Mouse (Mus musculus) cortical plate, adult 2 months (tissue): ENCODE measurements at regions not wholly inside any gene's neighbourhood (a gene's known extent, or its start where the extent isn't known, plus 50 kb on each side); places are given as distances from the start of the nearest gene placed in this dataset.

ENCODE experiments used
- CTCF ChIP-seq: fragments of 200-500 bp; IDR thresholded peaks from 2 replicates; pipeline ENCODE4 v1.5.1; 2011; ENCODE audit warnings: mild to moderate bottlenecking, control low read depth, low read length; ENCODE audit not compliant: insufficient read depth; ENCODE audit errors: extremely low read depth
- POLR2A ChIP-seq: fragments of 200-500 bp; IDR thresholded peaks from 2 replicates; pipeline ENCODE4 v1.6.1; 2011; ENCODE audit warnings: mild to moderate bottlenecking, low read length, control low read depth; ENCODE audit not compliant: insufficient read depth; ENCODE audit errors: extremely low read depth

DNA sequence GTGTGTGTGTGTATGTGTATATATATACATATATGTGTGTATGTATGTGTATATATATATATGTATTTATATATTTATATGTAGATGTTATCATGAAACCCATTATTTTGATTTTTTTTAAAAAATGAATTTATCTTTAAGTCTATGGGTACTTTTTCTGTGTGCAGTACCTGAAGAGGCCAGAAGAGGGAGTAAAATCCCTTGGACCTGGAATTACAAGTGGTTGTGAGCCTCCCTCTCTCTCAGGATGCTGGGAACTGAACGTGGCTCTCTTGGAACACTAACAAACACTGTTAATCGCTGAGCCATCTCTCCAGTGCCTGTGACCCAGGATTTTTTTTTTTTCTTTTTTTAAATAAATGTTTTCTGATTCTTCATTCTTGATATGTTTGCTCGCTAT, 58.6 kb upstream of the 4931429L15Rik start:
- TF ChIP-seq POLR2A (no peak), CTCF (no peak)
